Mouse (Mus musculus) CH12.LX (cell line): Measurements from ENCODE around the gene Tacr2. TPM values are rescaled to one million over a fixed set of nuclear protein-coding genes. Genes with fewer than 3 reads are reported as not detected.

Source experiments
- DNase-seq: peaks from one replicate; pipeline ENCODE4 v3.0.0-alpha.2; 2013; ENCODE audit errors: extremely low read depth
- H3K27ac ChIP-seq: 2 replicates; pipeline ENCODE4 v1.5.1; 2012; ENCODE audit warnings: low read depth, mild to moderate bottlenecking, control low read depth, moderate library complexity; ENCODE audit not compliant: insufficient read depth
- H3K27me3 ChIP-seq: replicated peaks from 2 replicates; pipeline ENCODE3; 2012; ENCODE audit warnings: inconsistent platforms
- H3K36me3 ChIP-seq, 2 experiments: replicated peaks in 1 of 2; 2 replicates each; pipeline versions ENCODE3 to v1.6.1; 2012; ENCODE audit warnings: inconsistent platforms in 1 of 2, low read length in 1 of 2, mild to moderate bottlenecking in 1 of 2, mixed read lengths in 1 of 2, moderate library complexity in 1 of 2; ENCODE audit not compliant: control insufficient read depth in 1 of 2, insufficient read depth in 1 of 2
- H3K4me1 ChIP-seq, 2 experiments: 2 replicates each; pipeline ENCODE4 v1.6.1; 2012; ENCODE audit warnings: inconsistent platforms in 1 of 2, moderate library complexity in 1 of 2; ENCODE audit not compliant: insufficient read depth in 2 of 2, control insufficient read depth in 1 of 2
- H3K4me2 ChIP-seq: 2 replicates; pipeline ENCODE4 v1.6.1; 2012; ENCODE audit warnings: low read depth, mild to moderate bottlenecking, control low read depth; ENCODE audit not compliant: poor library complexity, insufficient read depth, severe bottlenecking
- H3K4me3 ChIP-seq, 3 experiments: fragments of 150-350 bp in 1 of 3; sonication (generic) in 1 of 3; replicated peaks in 1 of 3; 2 replicates each; pipeline versions ENCODE3 to v1.5.1; 2011 to 2012; ENCODE audit warnings: low read depth in 2 of 3, low read length in 2 of 3, mild to moderate bottlenecking in 2 of 3, moderate library complexity in 2 of 3, control low read depth in 1 of 3, improper control_type of control experiment in 1 of 3, inconsistent platforms in 1 of 3, mixed read lengths in 1 of 3; ENCODE audit not compliant: poor library complexity in 1 of 3
- H3K79me2 ChIP-seq: replicated peaks from 2 replicates; pipeline ENCODE4 v1.6.1; 2012; ENCODE audit warnings: mild to moderate bottlenecking, moderate library complexity; ENCODE audit not compliant: control insufficient read depth, poor library complexity, insufficient read depth, severe bottlenecking; ENCODE audit errors: extremely low read depth
- H3K9ac ChIP-seq: 2 replicates; pipeline ENCODE4 v1.6.1; 2012; ENCODE audit warnings: low read depth, mild to moderate bottlenecking, control low read depth, moderate library complexity; ENCODE audit not compliant: insufficient read depth
- H3K9me3 ChIP-seq: replicated peaks from 2 replicates; pipeline ENCODE3; 2012; ENCODE audit warnings: low read length, inconsistent platforms, mixed read lengths
- BHLHE40 ChIP-seq: IDR thresholded peaks from 2 replicates; pipeline ENCODE4 v1.6.1; 2011; ENCODE audit warnings: mild to moderate bottlenecking, low read depth, low read length, improper control_type of control experiment
- CHD1 ChIP-seq: IDR thresholded peaks from 2 replicates; pipeline ENCODE4 v1.6.1; 2012; ENCODE audit warnings: low read depth, low read length, improper control_type of control experiment, inconsistent platforms
- CTCF ChIP-seq, 2 experiments: IDR thresholded peaks in 1 of 2; conservative IDR thresholded peaks in 1 of 2; 2 replicates each; pipeline ENCODE4 v1.5.1; 2011 to 2012; ENCODE audit warnings: low read depth in 2 of 2, low read length in 2 of 2, improper control_type of control experiment in 1 of 2, inconsistent platforms in 1 of 2, mild to moderate bottlenecking in 1 of 2, moderate library complexity in 1 of 2
- EP300 ChIP-seq: IDR thresholded peaks from 2 replicates; pipeline ENCODE4 v1.6.1; 2011; ENCODE audit warnings: low read length, improper control_type of control experiment
- ETS1 ChIP-seq: conservative IDR thresholded peaks from 2 replicates; pipeline ENCODE4 v1.6.1; 2012; ENCODE audit warnings: low read depth, mild to moderate bottlenecking, inconsistent platforms, low read length, improper control_type of control experiment, moderate library complexity
- GABPA ChIP-seq: IDR thresholded peaks from 2 replicates; pipeline ENCODE4 v1.6.1; 2012; ENCODE audit warnings: low read depth, low read length, improper control_type of control experiment, inconsistent platforms; ENCODE audit not compliant: insufficient replicate concordance
- MAX ChIP-seq: IDR thresholded peaks from 2 replicates; pipeline ENCODE4 v1.6.1; 2011; ENCODE audit warnings: low read length, improper control_type of control experiment
- MEF2A ChIP-seq: IDR thresholded peaks from 2 replicates; pipeline ENCODE4 v1.6.1; 2014; ENCODE audit warnings: low read depth, mild to moderate bottlenecking, inconsistent platforms, low read length, improper control_type of control experiment, borderline replicate concordance
- MYC ChIP-seq: IDR thresholded peaks from 2 replicates; pipeline ENCODE4 v1.6.1; 2011; ENCODE audit warnings: low read depth, mild to moderate bottlenecking, improper control_type of control experiment, low read length
- NELFE ChIP-seq: IDR thresholded peaks from 2 replicates; pipeline ENCODE4 v1.6.1; 2011; ENCODE audit warnings: low read depth, low read length, improper control_type of control experiment
- NRF1 ChIP-seq: IDR thresholded peaks from 2 replicates; pipeline ENCODE4 v1.6.1; 2014; ENCODE audit warnings: low read depth, mild to moderate bottlenecking, inconsistent platforms, low read length, improper control_type of control experiment, moderate library complexity
- RAD21 ChIP-seq: IDR thresholded peaks from 2 replicates; pipeline ENCODE4 v1.6.1; 2011; ENCODE audit warnings: low read depth, mild to moderate bottlenecking, low read length, improper control_type of control experiment, moderate library complexity
- SMC3 ChIP-seq: IDR thresholded peaks from 2 replicates; pipeline ENCODE4 v1.6.1; 2011; ENCODE audit warnings: low read depth, low read length, improper control_type of control experiment
- USF1 ChIP-seq: IDR thresholded peaks from 2 replicates; pipeline ENCODE4 v1.6.1; 2014; ENCODE audit warnings: low read depth, mild to moderate bottlenecking, inconsistent platforms, low read length, improper control_type of control experiment
- dilution Hi-C: fragments of 300-500 bp; cut with MboI; formaldehyde crosslinking; loops from 2 replicates; pipeline ENCODE4 v1.14.3; 2020; ENCODE audit warnings: low sequenced_read_pairs; ENCODE audit not compliant: extremely low pct_unique_long_range_greater_than_20kb, extremely low pct_ligation_motif_present
- in situ Hi-C: fragments of 300-500 bp; cut with MboI; formaldehyde crosslinking; loops from 3 replicates; pipeline ENCODE4 v1.14.3; 2019; ENCODE audit warnings: low sequenced_read_pairs, low pct_ligation_motif_present, low pct_unique_long_range_greater_than_20kb, mixed read lengths
- polyA plus RNA-seq: library from polyadenylated mRNA; unstranded; fragments of >175 nt; gene quantifications from 2 replicates; pipeline ENCODE4 v1.2.1, GENCODE M21; 2012; ENCODE audit warnings: low read depth; ENCODE audit not compliant: insufficient read length
- total RNA-seq, 2 experiments: library from RNA; depleted of rRNA; stranded (reverse); fragments of 300-350 nt in 1 of 2; fragments of >200 nt in 1 of 2; gene quantifications; 2 replicates each; pipeline ENCODE4 v1.2.3; 2012 to 2014

Tacr2 gene
- total and polyA plus RNA-seq, 3 experiments, result 0.04 to 0.24 (median 0.13) TPM

GRCm38 (mm10) chr10:62269278-62269677, 17.0 kb downstream of the Tacr2 start:
- no peak for TF ChIP-seq NELFE
- no peak for TF ChIP-seq GABPA
- TF ChIP-seq CHD1, result no peak
- no peak for TF ChIP-seq SMC3
- DNase-seq, result no peak
- H3K36me3 ChIP-seq, result peaks cover 14 to 59% of the 10 kb centered on the region in 2 experiments
- H3K9ac ChIP-seq, result no peak overlapping the region
- H3K9me3 ChIP-seq, result no peaks in the 10 kb centered on the region
- no peak overlapping the region for H3K4me2 ChIP-seq
- H3K27me3 ChIP-seq, result no peaks in the 10 kb centered on the region
- H3K79me2 ChIP-seq, result no peaks in the 10 kb centered on the region
- in situ Hi-C loops (no loop called here), dilution Hi-C loops (no loop called here)
- H3K4me1 ChIP-seq, result peaks cover 3 to 14% of the 10 kb centered on the region in 2 experiments; a peak in 3 of 4 replicates
- no peak overlapping the region for H3K4me3 ChIP-seq
- no peak overlapping the region for H3K27ac ChIP-seq

DNA sequence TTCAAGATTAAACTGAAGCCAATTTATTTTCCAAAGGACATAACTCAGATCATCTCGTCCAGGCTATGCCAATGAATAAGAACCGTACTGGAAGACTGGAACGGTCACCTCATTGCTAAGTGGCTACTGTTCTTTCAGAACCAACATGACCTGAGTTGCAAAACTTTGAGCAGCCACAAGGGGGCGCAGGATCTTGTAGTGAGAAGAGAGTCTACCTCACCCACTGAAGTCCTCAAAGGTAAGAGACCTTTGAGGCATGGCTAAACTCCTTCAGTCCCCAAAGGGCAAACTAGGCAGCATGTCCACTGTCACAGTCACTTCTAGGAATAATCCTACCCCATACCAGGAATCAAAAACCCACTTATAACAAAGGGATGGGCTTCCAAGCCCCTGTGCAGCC, 23.0 kb downstream of the Tacr2 start:
- Histone ChIP-seq H3K4me1 (peaks cover 8 to 24% of the 10 kb centered on the region in 2 experiments), H3K27me3 (no peaks in the 10 kb centered on the region), H3K4me3 (no peak overlapping the region), H3K9me3 (no peaks in the 10 kb centered on the region), H3K4me2 (no peak overlapping the region), H3K9ac (no peak overlapping the region), H3K79me2 (no peaks in the 10 kb centered on the region), H3K27ac (no peak overlapping the region), H3K36me3 (peaks cover 6 to 70% of the 10 kb centered on the region in 2 experiments)
- DNase-seq, result peak; percentile 83
- dilution Hi-C loops (no loop called here), in situ Hi-C loops (no loop called here)
- TF ChIP-seq CTCF (conservative IDR thresholded peaks at IDR 0.05 in 1 of 2, IDR thresholded peaks at IDR 0.05 in 1 of 2; ENCODE audit: low read depth in 2 of 2, low read length in 2 of 2) (peak; percentile 89 to 92), RAD21 (peak; percentile 74), ETS1 (no peak), SMC3 (peak; percentile 96)

DNA sequence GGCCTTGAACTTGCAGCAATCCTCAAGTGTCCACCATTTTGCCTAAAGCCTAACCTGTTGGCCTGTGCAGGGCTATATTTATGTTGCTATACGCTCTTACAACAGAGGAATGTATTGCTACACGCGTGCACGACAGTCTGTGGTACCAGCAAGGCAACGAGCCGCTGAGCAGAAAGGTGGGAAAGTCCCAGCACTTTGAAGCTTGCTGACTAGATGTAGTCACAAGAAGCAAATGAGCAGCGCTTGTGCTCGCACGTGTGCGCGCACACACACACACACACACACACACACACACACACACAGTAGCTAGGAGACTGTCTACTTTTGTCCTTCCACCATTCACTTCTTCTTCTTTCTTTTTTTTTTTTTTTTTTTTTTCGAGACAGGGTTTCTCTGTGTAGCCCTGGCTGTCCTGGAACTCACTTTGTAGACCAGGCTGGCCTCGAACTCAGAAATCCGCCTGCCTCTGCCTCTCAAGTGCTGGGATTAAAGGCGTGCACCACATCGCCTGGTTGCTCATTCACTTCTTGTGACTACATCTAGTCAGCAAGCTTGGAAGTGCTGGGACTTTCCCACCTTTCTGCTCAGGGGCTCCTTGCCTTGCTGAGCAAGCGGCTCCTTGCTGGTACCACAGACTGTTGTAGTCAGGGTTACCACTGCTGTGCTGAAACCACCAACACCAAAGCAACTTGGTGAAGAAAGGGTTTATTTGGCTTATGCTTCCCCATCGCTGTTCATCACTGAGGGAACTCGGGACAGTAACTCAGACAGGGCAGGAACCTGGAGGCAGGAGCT, 25.5 kb downstream of the Tacr2 start:
- in situ Hi-C loops, result no loop called here
- H3K36me3 ChIP-seq, result peaks cover 9 to 73% of the 10 kb centered on the region in 2 experiments
- H3K79me2 ChIP-seq, result no peaks in the 10 kb centered on the region
- H3K4me2 ChIP-seq, result peak overlapping the region; percentile 16; the same call in 1 of the 2 replicates
- no peak overlapping the region for H3K27ac ChIP-seq
- peak; percentile 70 for DNase-seq
- TF ChIP-seq USF1 (no peak), MEF2A (0 out of 2 replicates have a peak, but pooled peaks have one; percentile 28), MYC (peak; percentile 61; the same call in 1 of the 2 replicates), MAX (peak; percentile 65), EP300 (peak; percentile 35; the same call in 1 of the 2 replicates), BHLHE40 (peak; percentile 97), NRF1 (no peak), ETS1 (peak; percentile 60)
- TF ChIP-seq, all 38 proteins: peak for 6
- no peak overlapping the region for H3K4me3 ChIP-seq
- H3K27me3 ChIP-seq, result no peaks in the 10 kb centered on the region
- H3K4me1 ChIP-seq, result peaks cover 8 to 25% of the 10 kb centered on the region in 2 experiments
- H3K9ac ChIP-seq, result no peak overlapping the region
- peaks cover 3% of the 10 kb centered on the region for H3K9me3 ChIP-seq
- dilution Hi-C loops, result no loop called here
